Mouse (Mus musculus): ENCODE data around the gene Slc37a3.
"Not testable (repeated sequence)": the region's sequence is repeated elsewhere in the genome, so short reads cannot be mapped to it uniquely, and the experiment has no call there.

Slc37a3 gene

DNA sequence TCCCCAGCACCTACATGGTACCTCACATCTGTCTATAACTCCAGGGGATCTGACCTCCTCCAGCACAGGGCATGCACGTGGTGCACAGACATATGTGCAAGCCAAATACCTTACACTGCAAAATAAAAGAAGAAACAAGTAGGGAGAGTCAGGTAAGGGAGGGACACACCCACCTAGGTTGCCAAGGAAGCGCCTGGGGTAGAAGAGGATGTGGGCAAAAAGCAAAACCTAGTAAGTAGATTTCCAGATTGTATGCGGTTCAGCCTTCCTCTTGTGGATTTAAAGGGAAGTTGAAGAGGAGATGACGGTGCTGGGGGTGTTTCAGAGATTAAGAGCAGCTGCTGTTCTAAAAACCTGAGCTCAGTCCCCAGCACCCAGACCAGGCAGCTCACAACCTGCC, 1.7 kb upstream of the Slc37a3 start:
- DNase-seq (ENCODE audit: low spot score) = no peak

GRCm38 (mm10) chr6:39378161-39378835, 823 bp upstream of the Slc37a3 start:
- DNase-seq (ENCODE audit: low spot score) = not testable (repeated sequence)

DNA sequence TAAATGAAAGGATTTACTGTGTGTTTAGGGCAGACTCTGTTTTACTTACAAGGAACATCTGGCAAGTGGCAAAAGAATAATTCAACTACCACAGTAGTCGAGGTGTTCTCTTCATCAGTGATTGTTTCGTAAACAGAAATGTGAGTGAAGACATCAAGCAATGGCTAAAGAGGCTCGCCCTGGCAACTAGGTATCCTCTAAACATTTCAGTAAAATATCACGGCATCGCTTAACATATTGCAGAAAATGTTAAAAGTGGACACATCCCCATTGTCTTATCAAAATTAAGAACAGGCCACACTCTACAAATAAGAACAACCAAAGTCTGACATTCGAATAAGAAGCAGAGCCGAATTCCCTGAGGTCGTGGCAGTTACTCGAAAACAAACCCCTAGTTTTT, 700 bp downstream of the Slc37a3 start:
- DNase-seq (ENCODE audit: low spot score) = no peak

- no peak for DNase-seq (ENCODE audit: low spot score)
These were observed 4.0 kb downstream of the Slc37a3 start for GRCm38 (mm10) chr6:39373301-39373955.

- no peak for DNase-seq (ENCODE audit: low spot score)
These were observed 4.7 kb downstream of the Slc37a3 start for GRCm38 (mm10) chr6:39372727-39373126.

- DNase-seq (ENCODE audit: low spot score) = no peak
These were observed 5.4 kb downstream of the Slc37a3 start for GRCm38 (mm10) chr6:39372042-39372441.

GRCm38 (mm10) chr6:39369631-39370030, 7.8 kb downstream of the Slc37a3 start:
- no peak for DNase-seq (ENCODE audit: low spot score)

GRCm38 (mm10) chr6:39362684-39363083, 14.8 kb downstream of the Slc37a3 start:
- no peak for DNase-seq (ENCODE audit: low spot score)

GRCm38 (mm10) chr6:39359207-39359606, 18.3 kb downstream of the Slc37a3 start:
- not testable (repeated sequence) for DNase-seq (ENCODE audit: low spot score)

- DNase-seq (ENCODE audit: low spot score) = no peak
These were observed 28.5 kb downstream of the Slc37a3 start for GRCm38 (mm10) chr6:39348946-39349345.

DNA sequence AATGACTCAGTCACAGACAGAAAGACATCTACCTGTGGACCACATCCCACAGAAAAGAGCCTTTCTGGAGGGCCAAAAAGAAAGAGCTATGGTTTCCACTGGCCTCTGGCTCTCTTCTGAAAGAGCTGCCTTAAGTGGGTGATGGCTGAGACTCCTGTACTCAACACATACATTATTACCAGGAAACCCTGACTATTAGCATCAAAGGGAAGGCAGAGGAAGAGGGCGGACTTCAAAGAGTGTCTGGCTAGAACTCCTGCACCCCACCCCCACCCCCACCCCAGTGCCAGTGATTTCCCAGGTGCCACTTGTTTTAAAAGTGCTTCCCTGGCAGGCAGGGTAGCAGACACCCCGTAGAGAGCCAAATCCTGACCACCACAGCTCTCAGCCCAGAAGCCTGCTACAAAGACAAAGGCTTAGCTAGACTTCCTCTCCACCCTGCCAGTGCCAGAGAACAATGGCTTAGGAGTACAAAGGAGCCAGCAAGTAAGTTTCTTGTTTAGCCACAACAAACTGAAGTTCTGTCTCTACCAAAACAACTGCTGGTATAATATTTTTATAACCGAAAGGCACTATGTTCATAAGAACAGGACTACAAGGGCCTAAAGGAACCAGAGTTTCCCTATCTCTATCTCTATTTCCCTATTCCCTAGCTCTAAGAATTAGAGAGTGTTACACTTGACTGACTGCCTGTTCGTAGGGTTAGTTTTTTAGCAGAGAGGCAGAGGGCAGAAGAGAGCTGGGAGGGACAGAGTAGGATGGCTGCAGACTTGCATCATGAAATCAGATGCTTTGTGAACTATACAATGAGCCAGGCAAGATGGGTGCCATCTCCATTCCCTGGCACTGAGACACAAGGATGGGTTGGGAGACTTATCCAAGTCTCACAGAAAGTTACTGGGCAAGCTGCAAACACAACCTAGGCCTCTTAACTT, 29.3 kb downstream of the Slc37a3 start:
- no peak for DNase-seq (ENCODE audit: low spot score)

DNA sequence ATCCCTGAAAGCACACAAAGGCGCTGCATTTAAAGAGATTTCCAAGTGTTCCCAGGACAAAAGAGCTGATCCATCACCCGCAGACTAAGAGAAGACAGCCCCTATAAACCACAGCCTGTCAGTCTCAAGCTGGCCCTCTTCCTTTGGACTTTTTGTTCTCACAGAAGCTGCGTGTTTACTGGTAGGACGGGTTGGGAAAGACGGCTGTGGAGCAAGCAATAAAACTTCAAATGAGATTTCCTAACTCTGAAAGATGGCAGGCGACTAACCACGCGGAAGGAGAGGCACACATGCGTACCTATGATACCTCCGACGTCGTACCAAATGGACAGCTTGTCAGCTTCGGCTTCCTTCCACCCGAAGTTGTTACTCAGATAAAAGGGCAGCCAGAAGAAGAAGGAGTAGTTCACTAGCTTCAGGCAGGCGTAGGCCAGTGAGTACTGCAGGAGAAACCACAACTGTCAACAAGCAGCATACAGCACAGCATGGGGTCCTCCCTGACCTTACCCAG, 30.4 kb downstream of the Slc37a3 start:
- DNase-seq (ENCODE audit: low spot score) = no peak

GRCm38 (mm10) chr6:39345430-39345829, 32.0 kb downstream of the Slc37a3 start:
- DNase-seq (ENCODE audit: low spot score) = no peak

DNA sequence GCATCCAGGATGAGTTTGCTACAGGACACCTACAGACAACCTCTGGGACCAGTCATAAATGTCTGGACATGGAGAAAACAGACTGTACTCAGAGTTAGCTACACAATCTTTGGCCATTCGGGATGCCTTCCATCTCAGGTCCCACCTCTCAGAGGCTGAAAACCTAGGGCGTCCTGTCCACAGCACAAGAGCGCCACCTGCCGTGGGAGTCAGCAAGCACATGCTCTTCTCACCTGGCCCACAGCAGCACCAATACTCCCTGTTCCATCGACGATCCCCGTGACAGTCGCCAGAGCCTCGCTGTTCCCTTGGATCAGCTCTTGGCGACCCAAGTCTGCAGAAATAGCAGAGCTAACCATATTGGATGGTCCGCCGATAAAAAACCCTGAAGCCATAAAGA, 33.5 kb downstream of the Slc37a3 start:
- DNase-seq (ENCODE audit: low spot score) = peak; percentile 70

DNA sequence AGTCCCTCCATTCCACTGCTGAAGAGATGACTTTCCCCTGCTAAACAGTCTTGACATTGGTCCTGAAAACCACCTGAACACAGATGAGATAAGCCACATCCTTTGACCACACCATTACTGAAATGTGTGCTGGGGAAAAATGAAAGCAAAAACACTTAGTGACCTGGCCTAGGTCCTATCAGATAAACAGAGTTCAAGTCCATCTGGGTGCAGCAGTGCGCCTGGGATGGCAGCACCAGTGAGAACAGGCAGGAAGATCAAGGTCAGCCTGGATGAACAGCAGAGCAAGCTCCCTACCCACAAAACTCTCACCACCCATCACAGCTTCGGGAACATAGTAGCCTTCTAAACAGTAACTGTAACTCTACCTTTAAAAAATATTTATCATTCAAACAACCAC, 35.7 kb downstream of the Slc37a3 start:
- DNase-seq (ENCODE audit: low spot score) = peak; percentile 75

GRCm38 (mm10) chr6:39338359-39338758, 39.1 kb downstream of the Slc37a3 start:
- peak; percentile 14 for DNase-seq (ENCODE audit: low spot score)

GRCm38 (mm10) chr6:39334873-39335272, 42.6 kb downstream of the Slc37a3 start:
- no peak for DNase-seq (ENCODE audit: low spot score)

DNA sequence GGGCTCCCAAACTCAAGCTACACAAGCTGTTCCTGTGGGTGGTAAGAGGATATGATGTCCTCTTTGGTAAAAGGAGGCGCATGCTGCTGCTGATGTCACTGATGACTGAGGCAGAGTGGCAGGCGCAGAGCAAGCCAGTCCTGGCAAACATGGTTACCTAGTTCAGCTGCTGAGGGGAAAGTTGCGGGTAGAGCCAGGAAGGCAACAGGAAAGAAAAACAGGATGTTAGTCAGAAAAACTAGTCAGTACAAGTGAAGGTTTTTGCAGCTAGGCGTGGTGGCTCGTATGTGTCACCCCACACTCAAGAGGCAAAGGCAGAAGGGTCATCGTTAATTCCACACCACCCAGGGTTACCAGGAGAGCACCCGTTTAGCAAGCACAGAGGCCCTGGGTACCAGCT, 43.3 kb downstream of the Slc37a3 start:
- no peak for DNase-seq (ENCODE audit: low spot score)

GRCm38 (mm10) chr6:39331998-39332700, 45.3 kb downstream of the Slc37a3 start:
- DNase-seq (ENCODE audit: low spot score) = no peak

GRCm38 (mm10) chr6:39330981-39331380, 46.5 kb downstream of the Slc37a3 start:
- no peak for DNase-seq (ENCODE audit: low spot score)

DNA sequence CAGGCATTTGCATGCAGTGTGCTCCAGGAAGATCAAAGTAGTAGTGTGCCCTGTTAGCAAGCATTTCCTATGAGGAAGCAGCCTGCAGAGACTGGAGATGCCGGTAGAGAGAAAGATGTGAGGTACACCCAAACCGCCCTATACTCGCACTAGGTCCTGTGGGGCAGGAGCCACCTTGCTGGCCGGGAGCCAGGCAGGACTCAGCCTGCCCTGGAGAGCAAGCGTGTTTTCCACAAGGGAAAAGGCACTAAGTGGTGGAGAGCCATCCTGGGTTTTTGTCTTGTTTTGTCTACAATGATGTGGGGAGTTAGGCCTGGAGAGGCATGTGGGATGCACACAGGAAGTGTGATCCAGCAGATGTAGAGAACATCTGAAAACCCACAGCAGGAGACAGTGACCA, 57.2 kb downstream of the Slc37a3 start:
- peak; percentile 6 for DNase-seq (ENCODE audit: low spot score)

Data from MN1 (cell line).